Mouse (Mus musculus): ENCODE results near the gene Mrps12.
"Not testable (repeated sequence)": the region's sequence is repeated elsewhere in the genome, so short reads cannot be mapped to it uniquely, and the experiment has no call there.

Mrps12 gene

GRCm38 (mm10) chr7:28702601-28703143, 38.9 kb downstream of the Mrps12 start:
- no peak for DNase-seq (ENCODE audit: low spot score)

- not testable (repeated sequence) for DNase-seq (ENCODE audit: low spot score)
Observed at GRCm38 (mm10) chr7:28701306-28701705, 40.3 kb downstream of the Mrps12 start.

GRCm38 (mm10) chr7:28700269-28700668, 41.4 kb downstream of the Mrps12 start:
- no peak for DNase-seq (ENCODE audit: low spot score)

DNA sequence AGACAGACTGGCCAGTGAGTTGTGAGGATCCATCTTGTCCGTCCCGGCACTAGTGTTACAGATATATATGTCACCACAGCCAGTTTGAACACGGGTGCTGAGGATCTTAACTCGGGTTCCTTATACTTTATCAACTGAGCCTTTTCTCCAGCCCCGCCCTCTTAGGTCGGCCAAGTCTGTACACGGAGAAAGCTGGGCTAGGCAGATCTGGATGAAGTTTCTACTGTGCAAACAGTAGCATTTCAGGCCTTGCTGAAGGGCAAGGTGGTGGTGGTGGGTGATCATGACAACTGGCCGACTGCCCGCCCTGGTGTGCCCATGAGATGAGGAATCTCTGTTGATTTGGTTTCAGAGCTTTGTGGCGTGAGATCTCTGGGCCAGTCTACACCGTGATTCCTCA, 44.3 kb downstream of the Mrps12 start:
- DNase-seq (ENCODE audit: low spot score), result no peak

- no peak for DNase-seq (ENCODE audit: low spot score)
Observed at GRCm38 (mm10) chr7:28694966-28695511, 46.6 kb downstream of the Mrps12 start.

DNA sequence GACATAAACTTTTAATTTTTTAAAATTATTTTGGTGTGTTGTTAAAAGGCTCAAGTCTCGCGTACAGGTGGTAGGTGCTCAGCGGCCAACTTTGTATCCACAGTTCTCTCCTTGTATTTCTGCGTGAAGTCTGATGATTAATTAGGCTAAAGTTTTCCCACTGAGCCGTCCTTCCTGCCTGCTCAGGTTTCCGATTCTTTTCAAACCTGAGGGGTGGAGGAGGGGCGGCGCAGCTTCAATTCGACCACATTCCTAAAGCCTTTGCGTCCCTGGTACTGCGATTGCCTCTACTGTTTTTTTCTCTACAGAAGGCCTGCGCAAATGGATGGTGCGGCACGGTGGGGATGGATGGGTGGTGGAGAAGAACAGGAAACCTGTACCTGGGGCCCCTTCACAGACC, 47.2 kb downstream of the Mrps12 start:
- peak; percentile 68 for DNase-seq (ENCODE audit: low spot score)

GRCm38 (mm10) chr7:28693321-28693966, 48.2 kb downstream of the Mrps12 start:
- peak; percentile 91 for DNase-seq (ENCODE audit: low spot score)

DNA sequence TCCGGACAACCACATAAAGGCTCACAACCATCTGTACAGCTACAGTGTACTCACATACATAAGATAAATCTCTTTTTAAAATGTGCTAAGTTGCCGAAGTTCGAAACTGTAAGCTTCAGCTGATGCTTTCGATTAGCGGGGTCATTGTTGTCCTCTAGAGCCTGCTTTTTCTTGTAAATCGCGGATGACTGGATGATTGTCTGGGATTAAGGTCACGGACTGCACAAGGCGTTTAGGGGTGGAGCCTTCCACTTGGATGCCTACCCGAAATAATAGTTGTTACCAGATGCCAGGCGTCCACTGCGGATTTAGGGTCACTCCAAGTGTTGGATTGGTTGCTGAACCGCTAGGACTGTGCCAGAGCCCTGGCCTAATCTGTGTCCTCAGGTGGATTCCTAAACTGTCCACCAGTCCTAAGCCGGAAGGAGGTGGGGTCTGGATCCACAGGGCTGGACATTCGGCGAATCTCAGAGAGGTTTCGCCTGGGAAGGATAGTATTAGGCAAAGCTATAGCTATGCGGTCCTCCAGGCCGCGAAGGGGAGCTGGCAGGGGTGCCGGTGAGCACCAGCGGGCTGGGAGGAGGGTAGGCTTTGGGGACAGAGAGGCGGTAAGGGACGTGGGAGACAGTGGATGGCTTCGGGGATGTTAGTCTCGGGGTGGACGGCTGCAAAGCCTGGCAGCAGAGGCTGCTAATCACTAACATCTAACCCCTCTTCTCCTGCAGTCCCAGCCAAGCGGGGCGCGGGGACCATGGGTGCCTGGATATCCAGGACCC, 48.9 kb downstream of the Mrps12 start, which contains the start of gene Fbxo27:
Gene Fbxo27 (plus strand): TSS at position 305 of the 776 bp plus-strand sequence.
- DNase-seq (ENCODE audit: low spot score), result peak; percentile 52

GRCm38 (mm10) chr7:28691075-28691474, 50.5 kb downstream of the Mrps12 start:
- no peak for DNase-seq (ENCODE audit: low spot score)

Measured in embryo, embryonic 10.5 days (tissue).